Mouse (Mus musculus) thymus, adult 2 months (tissue): Measurements from ENCODE around the gene Mlph.

Source experiments
- CTCF ChIP-seq: fragments of 200-500 bp; IDR thresholded peaks from 2 replicates; pipeline ENCODE4 v1.5.1; 2012; ENCODE audit warnings: mild to moderate bottlenecking, control low read depth, low read length, moderate library complexity, borderline replicate concordance; ENCODE audit not compliant: control insufficient read depth, poor library complexity, insufficient read depth; ENCODE audit errors: extremely low read depth
- POLR2A ChIP-seq: fragments of 200-500 bp; IDR thresholded peaks from 2 replicates; pipeline ENCODE4 v1.6.1; 2012; ENCODE audit warnings: mild to moderate bottlenecking, low read length, control low read depth, moderate library complexity; ENCODE audit not compliant: control insufficient read depth, poor library complexity, insufficient read depth; ENCODE audit errors: extremely low read depth

DNA sequence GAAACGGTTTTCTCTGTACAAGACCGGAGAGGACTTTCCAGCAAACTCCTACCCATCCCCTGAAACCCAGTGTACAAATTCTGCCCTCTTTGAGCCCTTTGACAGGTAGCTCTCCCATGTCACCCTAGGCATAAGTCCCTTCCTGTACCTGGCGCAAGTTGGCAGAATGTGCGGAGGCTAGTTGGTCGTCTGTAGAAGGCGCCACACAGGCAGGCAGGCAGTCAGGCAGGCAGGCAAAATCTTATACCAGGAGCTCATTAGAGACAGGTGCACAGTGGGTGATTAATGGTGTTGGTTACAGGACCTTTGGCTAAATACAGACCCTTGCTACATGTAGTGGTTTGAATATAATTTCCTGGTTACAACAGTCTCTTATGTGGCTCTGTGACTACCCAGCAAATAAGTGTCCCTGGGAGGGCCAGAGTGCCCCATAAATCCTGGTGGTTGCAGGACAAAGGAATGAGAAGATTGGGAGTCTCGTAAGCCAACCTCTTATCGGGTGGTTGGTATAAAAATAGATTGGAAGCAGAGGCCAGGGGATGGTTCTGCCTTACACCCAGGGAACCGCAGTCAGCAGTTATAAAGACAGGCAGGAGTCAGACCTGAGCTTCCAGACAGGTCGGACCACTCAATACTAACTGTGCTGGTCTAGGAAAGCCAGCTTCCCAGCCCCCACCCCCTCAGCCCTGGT lies 85.2 kb downstream of the Mlph start:
- TF ChIP-seq POLR2A = no peak
- no peak for TF ChIP-seq CTCF
